Mouse (Mus musculus) kidney, adult 10 weeks (tissue): ENCODE results near the gene 4933402E13Rik. TPM values are rescaled to one million over a fixed set of nuclear protein-coding genes. Genes with fewer than 3 reads are reported as not detected.

Experiments
- polyA plus RNA-seq: library from polyadenylated mRNA; stranded (reverse); fragments of 350-450 nt; fragmentation: Illumina TruSeq; extraction: RNeasy Lipid Tissue Mini Kit (QIAGEN cat#74804); gene quantifications from one replicate; pipeline ENCODE4 v1.2.3, GENCODE M21; 2014; ENCODE audit warnings: low read depth, low replicate concordance

The 4933402E13Rik gene
- polyA plus RNA-seq, result not detected

GRCm38 (mm10) chrX:62283199-62283598 lies at the start of gene 4933402E13Rik:
TSS of gene 4933402E13Rik (plus strand) at chrX:62283499.

Other genes with a start within 250 kb of the 4933402E13Rik start
- not detected for gene 4931400O07Rik, start 184.5 kb downstream of the 4933402E13Rik start, polyA plus RNA-seq